Mouse (Mus musculus) myocyte (in vitro differentiated cells): Measurements from ENCODE around the gene Pip5kl1. TPM values are rescaled to one million over a fixed set of nuclear protein-coding genes. Genes with fewer than 3 reads are reported as not detected.

Source experiments
- H3K27me3 ChIP-seq: one replicate; pipeline ENCODE4 v1.6.1; 2011; ENCODE audit not compliant: control insufficient read depth, insufficient read depth, insufficient read length
- H3K36me3 ChIP-seq: one replicate; pipeline ENCODE4 v1.6.1; 2011; ENCODE audit not compliant: control insufficient read depth, insufficient read depth
- H3K4me2 ChIP-seq: one replicate; pipeline ENCODE4 v1.6.1; 2011; ENCODE audit warnings: low read depth, control low read depth
- H3K4me3 ChIP-seq: one replicate; pipeline ENCODE4 v1.5.1; 2011; ENCODE audit warnings: mild to moderate bottlenecking, control low read depth, moderate library complexity
- H3K79me2 ChIP-seq: one replicate; pipeline ENCODE4 v1.6.1; 2011; ENCODE audit not compliant: control insufficient read depth, insufficient read depth
- H3ac ChIP-seq: one replicate; pipeline ENCODE4 v1.6.1; 2011; ENCODE audit not compliant: control insufficient read depth, insufficient read length
- CEBPB ChIP-seq: IDR thresholded peaks from 2 replicates; pipeline ENCODE4 v1.6.1; 2011; ENCODE audit warnings: mild to moderate bottlenecking, moderate library complexity; ENCODE audit not compliant: poor library complexity, insufficient read depth, severe bottlenecking
- E2F4 ChIP-seq: IDR thresholded peaks from one replicate; pipeline ENCODE4 v1.6.1; 2011; ENCODE audit warnings: mild to moderate bottlenecking, control low read depth, moderate library complexity; ENCODE audit not compliant: insufficient read depth
- MAX ChIP-seq: IDR thresholded peaks from one replicate; pipeline ENCODE4 v1.6.1; 2011; ENCODE audit warnings: low read depth, mild to moderate bottlenecking, control low read depth
- MYOD1 ChIP-seq, 3 experiments: IDR thresholded peaks; one replicate each; pipeline ENCODE4 v1.6.1; 2011; ENCODE audit warnings: control low read depth in 2 of 3, low read depth in 2 of 3, mild to moderate bottlenecking in 2 of 3, moderate library complexity in 1 of 3; ENCODE audit not compliant: insufficient read length in 2 of 3, control insufficient read depth in 1 of 3
- MYOG ChIP-seq, 3 experiments: IDR thresholded peaks; one replicate each; pipeline ENCODE4 v1.6.1; 2011; ENCODE audit warnings: control low read depth in 2 of 3, low read depth in 2 of 3, mild to moderate bottlenecking in 2 of 3; ENCODE audit not compliant: insufficient read length in 2 of 3, control insufficient read depth in 1 of 3, insufficient read depth in 1 of 3
- POLR2A ChIP-seq: IDR thresholded peaks from one replicate; pipeline ENCODE4 v1.6.1; 2011; ENCODE audit warnings: low read depth, mild to moderate bottlenecking, control low read depth, moderate library complexity; ENCODE audit not compliant: insufficient read length
- POLR2AphosphoS2 ChIP-seq: IDR thresholded peaks from one replicate; pipeline ENCODE4 v1.6.1; 2011; ENCODE audit warnings: low read depth, control low read depth; ENCODE audit not compliant: insufficient read length
- REST ChIP-seq: IDR thresholded peaks from one replicate; pipeline ENCODE4 v1.6.1; 2011; ENCODE audit warnings: mild to moderate bottlenecking, control low read depth, moderate library complexity; ENCODE audit not compliant: insufficient read depth, insufficient read length
- SRF ChIP-seq: IDR thresholded peaks from one replicate; pipeline ENCODE4 v1.6.1; 2011; ENCODE audit warnings: low read depth; ENCODE audit not compliant: control insufficient read depth, insufficient read length
- TCF12 ChIP-seq: IDR thresholded peaks from one replicate; pipeline ENCODE4 v1.6.1; 2011; ENCODE audit warnings: mild to moderate bottlenecking, control low read depth; ENCODE audit not compliant: poor library complexity, insufficient read depth, severe bottlenecking
- TCF3 ChIP-seq: IDR thresholded peaks from one replicate; pipeline ENCODE4 v1.6.1; 2011; ENCODE audit warnings: low read depth, control low read depth; ENCODE audit not compliant: insufficient read length
- USF1 ChIP-seq: IDR thresholded peaks from one replicate; pipeline ENCODE4 v1.6.1; 2011; ENCODE audit warnings: low read depth, mild to moderate bottlenecking, control low read depth, moderate library complexity
- polyA plus RNA-seq: library from polyadenylated mRNA; unstranded; fragments of >200 nt; fragmentation: generic; extraction: Trizol; gene quantifications from one replicate; pipeline ENCODE4 v1.2.1, GENCODE M21; 2012; ENCODE audit warnings: missing spikeins

Pip5kl1 gene
- polyA plus RNA-seq, 1 experiment = 0.10 TPM

DNA sequence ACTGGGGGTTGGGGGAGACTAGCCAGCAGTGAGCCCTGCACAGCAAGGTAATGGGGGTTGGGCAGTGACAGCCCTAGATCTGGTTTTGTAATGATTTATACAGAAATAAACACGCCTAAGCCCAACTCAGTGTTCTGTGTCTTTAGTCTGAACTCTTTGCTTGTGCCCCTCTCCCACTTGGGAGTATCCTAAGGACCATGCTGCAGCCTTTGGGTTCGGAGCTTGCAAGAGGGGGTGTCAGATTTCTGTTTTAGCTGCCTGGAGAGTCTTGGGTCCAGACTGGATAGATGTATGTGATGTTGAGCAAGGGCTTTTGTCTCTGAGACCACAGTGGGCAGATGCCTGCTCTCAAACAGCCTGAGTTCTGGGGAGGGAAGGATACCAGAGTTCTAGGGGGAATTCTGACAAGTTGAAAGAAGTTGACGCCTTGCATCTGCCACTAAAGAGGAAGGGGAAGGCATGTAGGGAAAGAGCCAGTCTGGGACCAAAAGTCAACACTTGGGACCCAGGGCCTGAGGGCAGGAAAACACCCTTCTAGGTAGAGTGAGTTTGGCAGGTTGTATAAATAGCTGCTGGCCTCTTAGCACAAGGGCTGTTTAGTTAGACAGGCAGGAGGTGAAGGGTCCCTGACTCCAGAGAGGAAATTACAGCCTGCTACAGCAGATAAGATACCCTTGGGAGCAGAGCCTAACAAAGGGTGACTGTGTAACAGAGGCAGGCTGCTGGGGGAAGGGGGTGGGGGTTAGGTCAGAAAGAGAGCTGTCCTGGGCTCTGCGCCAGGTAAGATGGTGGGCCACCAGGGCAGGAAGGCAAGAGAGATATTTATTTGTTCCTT is 46.3 kb downstream of the Pip5kl1 start:
- H3K36me3 ChIP-seq = peaks cover 14% of the 10 kb centered on the region
- H3K4me2 ChIP-seq = peak overlapping the region; percentile 21
- no peak overlapping the region for H3K4me3 ChIP-seq
- no peaks in the 10 kb centered on the region for H3K27me3 ChIP-seq
- no peak overlapping the region for H3ac ChIP-seq
- no peaks in the 10 kb centered on the region for H3K79me2 ChIP-seq
- TF ChIP-seq TCF12 (no peak), POLR2A (no peak), TCF3 (no peak), MYOG (IDR thresholded peaks at IDR 0.05; ENCODE audit: control insufficient read depth in 1 of 3, insufficient read depth in 1 of 3, insufficient read length in 2 of 3, low read depth in 2 of 3) (no peak), E2F4 (no peak), USF1 (no peak), CEBPB (no peak), SRF (no peak), REST (no peak), POLR2AphosphoS2 (no peak), MYOD1 (IDR thresholded peaks at IDR 0.05; ENCODE audit: control insufficient read depth in 1 of 3, insufficient read length in 2 of 3, low read depth in 2 of 3) (no peak), MAX (no peak)

- Histone ChIP-seq H3K4me2 (peak within 1 kb of the TSS; percentile 21), H3K79me2 (no peaks in the 10 kb centered on the region), H3ac (no peak within 1 kb of the TSS), H3K36me3 (peaks cover 8% of the 10 kb centered on the region), H3K27me3 (no peaks in the 10 kb centered on the region), H3K4me3 (no peak within 1 kb of the TSS)
- TF ChIP-seq POLR2A (no peak), CEBPB (no peak), POLR2AphosphoS2 (no peak), MYOD1 (IDR thresholded peaks at IDR 0.05; ENCODE audit: control insufficient read depth in 1 of 3, insufficient read length in 2 of 3, low read depth in 2 of 3) (peak in 1 of 3 experiments; percentile 8), TCF3 (no peak), REST (no peak), USF1 (no peak), MYOG (IDR thresholded peaks at IDR 0.05; ENCODE audit: control insufficient read depth in 1 of 3, insufficient read depth in 1 of 3, insufficient read length in 2 of 3, low read depth in 2 of 3) (peak in 1 of 3 experiments; percentile 20), E2F4 (no peak)
Measured at GRCm38 (mm10) chr2:32621517-32621859, 46.9 kb downstream of the Pip5kl1 start, which contains the start of gene Ak1. Gene Ak1, plus strand, starts transcription at chr2:32621758.

DNA sequence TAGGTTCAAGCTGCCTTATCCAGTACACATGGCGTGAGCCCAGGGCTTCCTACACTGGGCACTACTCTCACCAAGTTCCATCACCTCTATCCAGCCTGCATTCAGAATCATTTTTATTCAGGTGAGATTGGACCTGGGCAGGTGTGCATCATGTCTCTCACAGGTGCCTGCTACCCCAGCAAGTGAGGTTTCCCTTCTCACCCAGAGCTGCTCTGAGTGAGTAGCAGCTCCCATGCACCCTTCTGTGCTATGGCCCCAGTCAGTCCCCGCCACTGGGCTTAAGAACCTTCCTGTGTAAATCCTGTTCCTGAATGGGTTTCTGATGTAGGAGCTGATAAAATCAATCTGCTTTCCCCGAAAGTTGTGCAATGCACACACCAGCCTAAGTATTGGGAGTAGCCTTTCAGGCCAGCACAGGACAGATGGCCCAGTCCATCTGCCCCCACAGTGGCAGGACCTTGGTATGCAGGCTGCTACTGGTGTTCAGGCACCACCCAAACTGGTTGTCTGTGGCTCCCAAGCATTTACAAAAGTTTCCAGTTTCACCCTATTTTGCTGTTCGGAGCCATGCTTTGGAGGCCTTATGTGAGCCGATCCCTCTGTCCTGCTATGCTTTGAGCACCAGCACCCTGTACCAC is 49.6 kb downstream of the Pip5kl1 start:
- no peaks in the 10 kb centered on the region for H3K79me2 ChIP-seq
- peak overlapping the region; percentile 62 for H3K4me2 ChIP-seq
- no peak overlapping the region for H3ac ChIP-seq
- no peaks in the 10 kb centered on the region for H3K36me3 ChIP-seq
- TF ChIP-seq CEBPB (peak; percentile 85), USF1 (no peak), MYOD1 (IDR thresholded peaks at IDR 0.05; ENCODE audit: control insufficient read depth in 1 of 3, insufficient read length in 2 of 3, low read depth in 2 of 3) (peak; percentile 39 to 88 (median 79)), REST (no peak), E2F4 (no peak), POLR2AphosphoS2 (no peak), TCF3 (no peak), POLR2A (no peak), MYOG (IDR thresholded peaks at IDR 0.05; ENCODE audit: control insufficient read depth in 1 of 3, insufficient read depth in 1 of 3, insufficient read length in 2 of 3, low read depth in 2 of 3) (peak in 2 of 3 experiments; percentile 33 to 81), SRF (no peak), TCF12 (no peak)
- H3K27me3 ChIP-seq = no peaks in the 10 kb centered on the region
- H3K4me3 ChIP-seq = no peak overlapping the region

DNA sequence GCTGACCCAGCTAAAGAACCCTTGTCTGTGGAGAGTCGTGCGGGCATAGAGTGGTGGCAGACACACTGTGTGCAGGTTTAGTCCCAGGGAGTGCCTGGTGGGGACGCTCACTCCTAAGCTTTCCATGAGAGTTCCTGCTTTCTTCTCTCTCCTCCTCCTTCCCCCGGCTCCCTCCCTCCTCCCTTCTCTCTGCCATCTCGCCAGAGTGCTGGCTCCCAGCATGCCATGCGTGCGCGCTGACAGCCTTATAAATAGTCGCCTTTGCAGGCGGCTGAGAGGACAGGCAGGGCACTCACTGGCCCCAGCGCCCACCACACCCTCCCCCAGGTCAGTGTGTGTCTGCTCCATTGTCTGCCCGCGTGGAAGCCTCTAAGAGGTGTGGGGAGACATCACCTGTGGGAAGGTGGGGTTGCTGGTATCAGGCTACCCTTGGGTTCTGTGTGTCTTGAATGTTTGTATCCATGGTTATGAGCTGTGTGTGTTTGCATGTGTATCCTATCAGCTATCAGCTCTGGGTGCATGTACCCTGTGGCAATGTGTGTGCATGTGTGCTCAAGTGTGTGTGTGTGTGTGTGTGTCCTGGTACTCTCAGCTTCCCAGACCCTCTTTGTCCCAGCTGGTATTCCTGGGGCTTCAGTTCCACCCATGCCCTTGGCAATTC is 50.7 kb downstream of the Pip5kl1 start:
- Histone ChIP-seq H3ac (no peak overlapping the region), H3K4me3 (peak overlapping the region; percentile 9), H3K36me3 (no peaks in the 10 kb centered on the region), H3K79me2 (peaks cover 9% of the 10 kb centered on the region), H3K4me2 (peak overlapping the region; percentile 62), H3K27me3 (no peaks in the 10 kb centered on the region)
- peak; percentile 76 for TF ChIP-seq POLR2A
- TF ChIP-seq MYOD1 (IDR thresholded peaks at IDR 0.05; ENCODE audit: control insufficient read depth in 1 of 3, insufficient read length in 2 of 3, low read depth in 2 of 3) = peak in 1 of 3 experiments; percentile 3
- TF ChIP-seq MYOG (IDR thresholded peaks at IDR 0.05; ENCODE audit: control insufficient read depth in 1 of 3, insufficient read depth in 1 of 3, insufficient read length in 2 of 3, low read depth in 2 of 3) = peak in 1 of 3 experiments; percentile 14
- TF ChIP-seq TCF3 = no peak
- TF ChIP-seq CEBPB = no peak
